Mouse (Mus musculus) urinary bladder, postnatal 14 days (tissue): Measurements from ENCODE around the gene Xylt1.

Experiments used
- DNase-seq: peaks from one replicate; pipeline ENCODE4 v3.0.0; 2021; ENCODE audit warnings: low spot score

Gene Xylt1

DNA sequence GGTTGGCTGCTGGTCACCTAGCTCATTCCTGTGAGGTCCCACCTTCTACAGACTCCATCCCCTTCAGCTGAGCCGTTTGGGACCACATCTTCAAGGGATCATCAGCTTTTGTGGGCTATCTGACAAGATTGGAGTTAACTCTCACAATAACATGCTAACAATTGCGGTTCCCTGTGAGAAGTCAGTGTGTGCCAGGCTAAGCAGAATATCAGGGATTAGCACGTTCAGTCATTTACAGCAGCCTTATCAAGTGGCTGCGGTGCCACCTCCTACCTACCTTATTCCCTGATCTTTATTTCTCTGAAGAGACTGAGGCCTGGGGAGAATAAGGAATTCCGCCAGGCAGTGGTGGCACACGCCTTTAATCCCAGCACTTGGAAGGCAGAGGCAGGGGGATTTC, 13.6 kb downstream of the Xylt1 start:
- no peak for DNase-seq

DNA sequence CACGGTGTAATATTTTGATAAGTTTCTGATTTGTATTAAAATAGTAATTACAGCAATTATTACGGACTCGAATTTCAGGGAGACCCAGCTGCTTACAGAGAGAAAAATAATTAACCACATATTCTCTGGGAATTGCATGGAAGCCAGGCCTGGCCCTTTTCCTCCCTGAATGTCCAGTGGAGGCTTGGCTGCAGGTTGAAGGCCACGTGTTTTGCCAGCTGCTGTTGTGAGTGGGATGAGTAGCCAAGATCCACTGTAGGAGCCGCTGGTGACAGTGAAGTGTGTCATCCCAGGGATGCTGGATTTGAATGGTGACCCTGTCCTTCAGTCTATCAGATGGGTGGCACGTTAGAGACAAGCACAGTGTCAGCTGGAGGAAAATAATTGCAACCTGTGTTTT, 14.7 kb downstream of the Xylt1 start:
- no peak for DNase-seq

GRCm38 (mm10) chr7:117397877-117398276, 17.1 kb downstream of the Xylt1 start:
- DNase-seq: no peak

- DNase-seq: no peak
Measured at GRCm38 (mm10) chr7:117399971-117400370, 19.2 kb downstream of the Xylt1 start.

GRCm38 (mm10) chr7:117401581-117401980, 20.8 kb downstream of the Xylt1 start:
- no peak for DNase-seq

DNA sequence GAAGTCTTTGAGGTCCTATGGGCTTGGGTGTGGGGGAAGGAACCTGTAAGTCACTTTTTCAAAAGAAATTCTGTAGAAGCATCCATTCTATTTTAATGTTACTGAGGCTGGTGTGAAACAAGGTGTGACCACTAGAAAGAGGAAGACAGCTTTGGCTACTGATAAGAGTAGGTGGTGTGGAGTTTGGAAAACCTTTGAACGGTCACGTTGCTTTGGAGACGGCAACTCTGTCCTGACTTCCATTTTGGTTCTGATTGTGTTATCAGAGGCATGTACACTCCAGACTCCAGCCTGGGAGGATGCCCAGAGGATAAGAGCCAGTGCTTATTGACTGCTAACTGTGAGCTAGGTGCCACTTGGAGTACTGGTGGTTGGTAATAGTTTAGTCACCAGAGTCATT, 25.6 kb downstream of the Xylt1 start:
- no peak for DNase-seq

- DNase-seq: no peak
Measured at GRCm38 (mm10) chr7:117409268-117409988, 28.6 kb downstream of the Xylt1 start.

DNA sequence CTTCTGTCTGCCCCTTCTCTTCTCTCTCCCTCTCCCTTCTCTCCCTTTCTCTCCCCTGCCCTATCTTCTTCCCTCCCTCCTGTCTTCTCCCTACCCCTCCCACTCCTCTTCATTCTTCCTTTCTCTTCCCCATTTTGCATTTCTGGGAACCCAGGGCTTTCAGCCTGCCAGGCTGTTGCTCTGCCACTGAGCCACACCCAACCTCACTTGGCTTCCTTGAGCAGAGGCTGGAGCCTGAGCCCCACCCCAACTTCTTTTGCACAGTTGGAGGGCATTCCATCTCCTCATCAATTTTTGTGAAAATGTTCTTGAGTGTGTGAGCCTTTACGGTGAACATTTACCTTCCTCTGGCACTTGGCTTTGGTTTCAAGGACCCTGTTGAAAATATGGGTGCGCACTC, 31.1 kb downstream of the Xylt1 start:
- no peak for DNase-seq

DNA sequence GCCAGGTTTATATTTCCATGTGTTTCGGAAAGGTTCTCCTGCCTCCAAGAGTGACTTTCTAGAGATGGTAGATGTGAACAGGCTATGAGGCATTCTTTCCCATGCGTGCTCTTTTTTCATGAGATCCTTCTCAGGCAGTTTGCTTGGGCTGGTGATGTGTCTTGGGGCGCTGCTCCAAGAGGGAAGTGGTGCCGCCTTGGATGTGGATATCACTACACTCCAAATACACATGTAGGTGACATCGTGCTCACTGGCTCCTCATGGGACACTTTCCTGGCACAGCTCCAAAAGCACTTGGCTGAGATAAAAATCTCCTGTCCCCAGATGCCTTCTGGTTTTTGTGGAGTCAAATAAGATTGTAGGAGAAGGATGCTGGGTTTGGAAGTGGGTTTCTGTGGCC, 31.6 kb downstream of the Xylt1 start:
- DNase-seq: peak; percentile 16

- no peak for DNase-seq
Measured at GRCm38 (mm10) chr7:117414341-117415008, 33.7 kb downstream of the Xylt1 start.

DNA sequence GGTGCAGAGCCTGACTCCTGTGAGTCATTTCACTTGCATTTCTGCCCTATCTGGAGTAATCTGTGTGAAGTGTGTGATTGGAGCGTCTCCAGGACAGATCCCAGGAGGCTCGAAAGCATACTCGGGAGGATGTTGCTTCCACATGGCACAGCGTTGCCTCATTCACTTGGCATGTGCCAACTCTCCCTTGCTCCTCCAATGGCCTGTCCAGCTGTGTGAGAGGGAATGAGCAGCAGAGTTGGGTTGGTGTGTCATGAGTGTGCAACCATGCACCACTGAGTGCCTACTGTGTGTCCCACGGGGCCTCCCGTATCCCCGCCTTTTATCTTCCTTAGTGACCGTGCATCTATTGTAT, 34.2 kb downstream of the Xylt1 start:
- no peak for DNase-seq

DNA sequence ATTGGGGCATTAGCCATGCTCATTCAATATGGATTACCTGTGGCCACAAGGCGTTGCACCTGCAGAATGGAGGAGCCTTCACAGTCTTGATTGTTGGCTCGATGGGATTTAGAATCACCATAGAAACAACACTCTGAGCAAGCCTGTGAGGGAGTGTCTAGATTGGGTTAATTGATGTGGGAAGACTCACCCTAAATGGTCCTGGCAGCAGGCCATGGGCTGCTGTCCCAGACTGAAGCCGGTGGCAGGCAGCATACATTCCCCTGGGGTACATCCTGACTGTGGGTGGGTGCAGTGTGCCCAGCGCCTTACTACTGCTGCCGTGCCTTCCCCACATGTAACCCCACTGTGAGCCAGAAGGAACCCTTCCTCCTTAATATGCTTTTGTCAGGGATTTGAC, 38.3 kb downstream of the Xylt1 start:
- no peak for DNase-seq

DNA sequence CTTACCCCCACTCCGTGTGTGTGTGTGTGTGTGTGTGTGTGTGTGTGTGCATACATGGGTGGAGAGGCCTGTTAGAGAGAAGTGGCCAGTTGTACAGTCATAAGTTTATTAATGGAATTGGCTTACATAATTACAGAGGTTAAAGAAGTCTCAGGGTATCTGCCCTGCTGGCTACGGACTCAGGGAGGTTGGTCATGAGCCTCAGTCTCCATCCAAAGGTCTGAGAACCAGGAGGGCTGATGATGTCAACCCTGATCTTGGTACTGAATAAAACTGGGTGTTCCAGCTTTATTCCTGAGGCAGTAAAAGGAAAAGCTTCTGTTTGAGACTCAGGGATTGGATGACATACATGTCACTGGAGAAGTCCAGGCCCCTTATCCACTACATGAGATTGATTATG, 39.1 kb downstream of the Xylt1 start:
- DNase-seq: no peak

- no peak for DNase-seq
Measured at GRCm38 (mm10) chr7:117420301-117420700, 39.5 kb downstream of the Xylt1 start.

GRCm38 (mm10) chr7:117420836-117421566, 40.2 kb downstream of the Xylt1 start:
- DNase-seq: no peak

GRCm38 (mm10) chr7:117424841-117425240, 44.1 kb downstream of the Xylt1 start:
- no peak for DNase-seq

DNA sequence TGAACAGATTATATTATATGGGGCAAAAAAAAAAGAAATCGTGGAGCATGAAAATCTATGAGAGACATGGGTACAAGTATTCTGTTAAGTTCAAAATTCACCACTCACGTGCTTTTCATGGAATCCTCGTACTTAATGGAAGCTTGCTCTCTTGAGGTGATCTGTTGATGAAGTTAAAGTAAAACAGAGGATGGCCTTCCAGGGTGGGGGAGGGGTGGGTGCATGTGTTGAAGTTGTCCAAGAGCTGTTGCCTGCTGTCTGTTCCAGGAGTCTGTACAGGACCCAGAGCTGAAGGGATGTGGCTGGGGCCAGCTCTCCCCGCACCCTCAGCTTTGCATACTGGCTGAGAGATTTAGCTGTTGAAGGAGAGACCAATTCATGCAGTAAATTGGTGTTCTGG, 45.6 kb downstream of the Xylt1 start:
- DNase-seq: no peak

GRCm38 (mm10) chr7:117428690-117429224, 48.0 kb downstream of the Xylt1 start:
- DNase-seq: no peak

DNA sequence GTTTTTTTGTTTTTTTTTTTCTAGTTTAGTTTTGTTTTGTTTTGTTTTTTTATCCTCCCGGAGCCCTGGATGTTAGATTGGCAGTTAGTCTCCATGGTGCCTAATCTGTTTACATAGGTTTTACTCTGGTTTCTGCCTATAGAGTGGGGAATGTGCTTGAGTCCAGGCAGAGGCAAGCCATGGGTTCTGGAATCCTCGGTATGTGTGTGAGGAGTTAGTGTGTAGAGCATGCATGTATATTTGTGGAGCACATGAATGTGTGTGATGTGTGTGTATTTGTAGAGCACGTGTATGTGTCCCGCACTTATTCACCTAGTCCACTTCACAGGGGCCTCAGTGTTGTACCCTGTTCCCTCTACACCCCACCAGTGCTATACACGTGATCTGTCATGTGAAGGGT, 48.7 kb downstream of the Xylt1 start:
- DNase-seq: no peak

- DNase-seq: no peak
Measured at GRCm38 (mm10) chr7:117429895-117430294, 49.1 kb downstream of the Xylt1 start.

DNA sequence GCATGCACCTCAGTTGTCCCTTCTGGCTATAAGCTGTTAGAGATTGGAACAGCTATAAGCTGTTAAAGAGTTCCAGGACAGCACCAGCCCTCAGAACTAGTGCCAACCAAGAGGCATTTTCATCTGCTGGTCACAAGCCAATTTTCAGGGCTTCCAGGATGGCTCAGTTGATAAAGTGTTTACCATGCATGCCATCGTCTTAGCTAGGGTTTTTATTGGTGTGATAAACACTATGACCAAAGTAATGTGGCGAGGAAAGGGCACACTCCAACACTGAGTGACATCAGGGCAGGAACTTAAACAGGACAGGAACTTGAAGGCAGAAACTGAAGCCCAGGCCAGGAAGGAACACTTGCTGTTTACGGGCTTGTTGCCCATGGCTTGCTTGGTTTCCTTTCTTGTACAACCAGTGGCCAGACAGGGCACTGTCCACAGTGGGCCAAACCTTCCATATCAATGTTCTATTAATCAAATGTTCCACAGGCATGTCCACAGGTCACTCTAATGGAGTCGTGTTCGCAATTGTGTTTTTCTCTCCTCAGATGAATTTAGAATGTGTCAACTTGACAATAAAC, 49.7 kb downstream of the Xylt1 start:
- no peak for DNase-seq

GRCm38 (mm10) chr7:117433641-117434040, 52.9 kb downstream of the Xylt1 start:
- no peak for DNase-seq

- no peak for DNase-seq
Measured at GRCm38 (mm10) chr7:117435091-117435490, 54.3 kb downstream of the Xylt1 start.
